Mouse (Mus musculus) gastrocnemius, adult 8-10 months (tissue): Measurements from ENCODE around the gene Zfp109. TPM values are rescaled to one million over a fixed set of nuclear protein-coding genes. Genes with fewer than 3 reads are reported as not detected.

Source experiments
- DNase-seq, 2 experiments: peaks; one replicate each; pipeline ENCODE4 v3.0.0; 2022; ENCODE audit warnings: low spot score in 2 of 2
- total RNA-seq, 4 experiments: library from RNA; stranded (reverse); gene quantifications; 2 replicates each; pipeline ENCODE4 v1.2.4; 2022

Zfp109 gene
- total RNA-seq, 4 experiments from 2014 or later: 2.1 to 3.5 (median 3.2) TPM

GRCm38 (mm10) chr7:24208282-24208886 lies 29.0 kb downstream of the Zfp109 start:
- DNase-seq: no peak

- DNase-seq: peak; percentile 10 to 38
Measured at GRCm38 (mm10) chr7:24207488-24208261, 29.7 kb downstream of the Zfp109 start.

GRCm38 (mm10) chr7:24196961-24197360 lies 40.4 kb downstream of the Zfp109 start:
- no peak for DNase-seq

GRCm38 (mm10) chr7:24193157-24193556 lies 44.2 kb downstream of the Zfp109 start:
- no peak for DNase-seq

- no peak for DNase-seq
Measured at GRCm38 (mm10) chr7:24191361-24191760, 46.0 kb downstream of the Zfp109 start.

- no peak for DNase-seq
Measured at GRCm38 (mm10) chr7:24189571-24189944, 47.8 kb downstream of the Zfp109 start.

GRCm38 (mm10) chr7:24188901-24189570 lies 48.3 kb downstream of the Zfp109 start:
- no peak for DNase-seq

- no peak for DNase-seq
Measured at GRCm38 (mm10) chr7:24187611-24188010, 49.7 kb downstream of the Zfp109 start.

Other genes starting within 250 kb of the Zfp109 start
- gene V1rd19, start 235.9 kb downstream of the Zfp109 start, total RNA-seq: not detected
- not detected for gene Vmn1r183, start 184.3 kb downstream of the Zfp109 start, total RNA-seq
- 10 to 100 TPM; 18.4 to 22.1 (median 18.7) TPM for gene Zfp180, start 155.6 kb downstream of the Zfp109 start, total RNA-seq
- 1 to 10 TPM; 4.5 to 6.1 (median 5.3) TPM for gene Zfp112, start 125.2 kb downstream of the Zfp109 start, total RNA-seq
- gene Zfp235, start 103.4 kb downstream of the Zfp109 start, total RNA-seq: 1 to 10 TPM; 3.6 to 4.7 (median 4.0) TPM
- gene Zfp114, start 62.5 kb downstream of the Zfp109 start, total RNA-seq: under 1 TPM in 3 of 4 experiments, not detected in 1; 0.15 to 0.34 (median 0.19) TPM
- 1 to 10 TPM; 2.1 to 3.7 (median 2.9) TPM for gene Zfp111, start 26.1 kb downstream of the Zfp109 start, total RNA-seq
- gene Zfp108, start 17.2 kb upstream of the Zfp109 start, total RNA-seq: 1 to 10 TPM; 2.0 to 2.4 (median 2.2) TPM
- gene Zfp93, start 32.9 kb upstream of the Zfp109 start, total RNA-seq: 1 to 10 TPM; 5.9 to 6.9 (median 6.2) TPM
- gene Zfp61, start 63.7 kb upstream of the Zfp109 start, total RNA-seq: 1 to 10 TPM; 2.8 to 4.9 (median 3.3) TPM
- 1 to 10 TPM; 1.7 to 3.1 (median 2.9) TPM for gene Zfp94, start 79.1 kb upstream of the Zfp109 start, total RNA-seq
- gene Tescl, start 96.4 kb upstream of the Zfp109 start, total RNA-seq: not detected
- not detected for gene Lypd5, start 111.6 kb upstream of the Zfp109 start, total RNA-seq
- under 1 TPM; 0.17 to 0.74 (median 0.24) TPM for gene Kcnn4, start 132.7 kb upstream of the Zfp109 start, total RNA-seq
- gene Smg9, start 162.1 kb upstream of the Zfp109 start, total RNA-seq: 10 to 100 TPM in 2 of 4 experiments, 1 to 10 TPM in 2; 8.8 to 10.4 (median 9.9) TPM
- gene Irgc1, start 214.7 kb upstream of the Zfp109 start, total RNA-seq: not detected
- gene Plaur, start 224.9 kb upstream of the Zfp109 start, total RNA-seq: under 1 TPM; 0.41 to 0.92 (median 0.63) TPM
- gene Cadm4, start 244.5 kb upstream of the Zfp109 start, total RNA-seq: 1 to 10 TPM in 3 of 4 experiments, under 1 TPM in 1; 0.87 to 3.6 (median 1.8) TPM